7 mouse cellular contexts compared by ENCODE assay signal in genomic region chr11:20741201-20742100, GRCm38 (mm10). TPM values are rescaled to one million over a fixed set of nuclear protein-coding genes. Genes with fewer than 3 reads are reported as not detected.
DNase-seq lines count a peak whose midpoint lies in the region; ATAC-seq lines count a peak whose summit lies in the region.

Gene Aftph, minus strand, starts transcription at chr11:20741589.

- peak within 1 kb of the TSS; percentile 69 for H3K9ac ChIP-seq in embryonic facial prominence, embryonic 11.5 days (replicated peaks; ENCODE audit: low read length)
- peak within 1 kb of the TSS; percentile 94 for H3K9ac ChIP-seq in midbrain, embryonic 13.5 days (replicated peaks)

- no peaks in the 10 kb centered on the region for H3K9me3 ChIP-seq in embryonic facial prominence, embryonic 11.5 days (replicated peaks; ENCODE audit: control insufficient read depth, low read length)
- no peaks in the 10 kb centered on the region for H3K9me3 ChIP-seq in limb, embryonic 10.5 days (replicated peaks)
- no peaks in the 10 kb centered on the region for H3K9me3 ChIP-seq in midbrain, embryonic 13.5 days

- peak within 1 kb of the TSS; percentile 89 for H3K4me2 ChIP-seq in embryonic facial prominence, embryonic 11.5 days (ENCODE audit: low read depth, low read length)
- peak within 1 kb of the TSS; percentile 82 for H3K4me2 ChIP-seq in midbrain, embryonic 13.5 days (replicated peaks)

- H3K27me3 ChIP-seq in embryonic facial prominence, embryonic 11.5 days (ENCODE audit: control insufficient read depth, insufficient read depth, low read length): no peaks in the 10 kb centered on the region
- H3K27me3 ChIP-seq in limb, embryonic 10.5 days (ENCODE audit: low read depth, poor library complexity, severe bottlenecking): no peaks in the 10 kb centered on the region
- H3K27me3 ChIP-seq in midbrain, embryonic 13.5 days: no peaks in the 10 kb centered on the region

- peak within 1 kb of the TSS; percentile 97 for H3K4me3 ChIP-seq in embryonic facial prominence, embryonic 11.5 days (ENCODE audit: low read depth, low read length)
- H3K4me3 ChIP-seq in limb, embryonic 10.5 days: peak within 1 kb of the TSS; percentile 97
- H3K4me3 ChIP-seq in midbrain, embryonic 13.5 days (replicated peaks): peak within 1 kb of the TSS; percentile 94

- H3K36me3 ChIP-seq in embryonic facial prominence, embryonic 11.5 days (replicated peaks; ENCODE audit: control insufficient read depth, insufficient read depth, low read depth, low read length): no peaks in the 10 kb centered on the region
- H3K36me3 ChIP-seq in limb, embryonic 10.5 days: no peaks in the 10 kb centered on the region
- no peaks in the 10 kb centered on the region for H3K36me3 ChIP-seq in midbrain, embryonic 13.5 days

- peak; percentile 99 for ATAC-seq in embryonic facial prominence, embryonic 11.5 days (replicated peaks; ENCODE audit: insufficient number of reproducible peaks, low FRiP score, low TSS enrichment, low read depth)
- ATAC-seq in granulocyte monocyte progenitor cell, adult 5-6 weeks (replicated peaks; ENCODE audit: poor library complexity, severe bottlenecking): peak; percentile 87
- peak; percentile 98 for ATAC-seq in midbrain, embryonic 13.5 days

- peak within 1 kb of the TSS; percentile 81 for H3K27ac ChIP-seq in embryonic facial prominence, embryonic 11.5 days (replicated peaks; ENCODE audit: low read depth, low read length)
- H3K27ac ChIP-seq in limb, embryonic 10.5 days: peak within 1 kb of the TSS; percentile 92
- H3K27ac ChIP-seq in midbrain, embryonic 13.5 days: peak within 1 kb of the TSS; percentile 97

- H3K4me1 ChIP-seq in embryonic facial prominence, embryonic 11.5 days (ENCODE audit: control insufficient read depth, insufficient read depth, low read length): no peaks in the 10 kb centered on the region
- H3K4me1 ChIP-seq in limb, embryonic 10.5 days: 0 out of 2 replicates have a peak, but pooled peaks cover 13% of the 10 kb centered on the region
- peaks cover 11% of the 10 kb centered on the region for H3K4me1 ChIP-seq in midbrain, embryonic 13.5 days (replicated peaks)

- WGBS in embryonic facial prominence, embryonic 11.5 days: under 1% methylated on average over 68 of the region's 81 CpGs
- WGBS in limb, embryonic 10.5 days: under 1% methylated on average over 73 of the region's 81 CpGs
- whole genome bisulfite sequencing in midbrain, embryonic 13.5 days: under 1% methylated on average over 75 of the region's 81 CpGs

- DNase-seq in adrenal gland, postnatal 14 days: peak; percentile 100
- peak; percentile 98 for DNase-seq in embryonic facial prominence, embryonic 11.5 days (ENCODE audit: low spot score)
- peak; percentile 97 for DNase-seq in kidney, adult 11 months
- peak; percentile 100 for DNase-seq in limb, embryonic 10.5 days (ENCODE audit: low spot score)
- DNase-seq in spleen, adult 12 weeks (ENCODE audit: low spot score): peak; percentile 91

RNA-seq across cellular contexts. Expression of gene Aftph, which starts in this region (rescaled TPM):
- 43.4 and 44.6 TPM in 2 replicates for total RNA-seq in adrenal gland, postnatal 14 days (2021)
- 21.4 and 22.1 TPM in 2 replicates for polyA plus RNA-seq in embryonic facial prominence, embryonic 11.5 days (2014; fragmentation: Nextera tagmentation; extraction: Ambion mirVana)
- 47.8 and 58.4 TPM in 2 replicates for total RNA-seq in granulocyte monocyte progenitor cell, adult 5-6 weeks (2014; fragmentation: Nextera tagmentation)
- 44.6 and 50.5 TPM in 2 replicates for total RNA-seq in granulocyte monocyte progenitor cell, adult 5-6 weeks (2017)
- 14.9 and 15.8 TPM in 2 replicates for polyA plus RNA-seq in limb, embryonic 10.5 days (2016; fragmentation: Nextera tagmentation; extraction: Ambion mirVana)
- polyA plus RNA-seq in midbrain, embryonic 13.5 days (2015; fragmentation: Nextera tagmentation; extraction: Ambion mirVana): 38.6 and 39.1 TPM in 2 replicates

Comparison
In these comparisons a context has a peak if more than half of its experiments do, and no peak if none do; other contexts are left out.
1. Peak in every context shown above with its lines: DNase-seq, ATAC-seq, H3K4me3 ChIP-seq and H3K27ac ChIP-seq.